In the genomic region with DNA sequence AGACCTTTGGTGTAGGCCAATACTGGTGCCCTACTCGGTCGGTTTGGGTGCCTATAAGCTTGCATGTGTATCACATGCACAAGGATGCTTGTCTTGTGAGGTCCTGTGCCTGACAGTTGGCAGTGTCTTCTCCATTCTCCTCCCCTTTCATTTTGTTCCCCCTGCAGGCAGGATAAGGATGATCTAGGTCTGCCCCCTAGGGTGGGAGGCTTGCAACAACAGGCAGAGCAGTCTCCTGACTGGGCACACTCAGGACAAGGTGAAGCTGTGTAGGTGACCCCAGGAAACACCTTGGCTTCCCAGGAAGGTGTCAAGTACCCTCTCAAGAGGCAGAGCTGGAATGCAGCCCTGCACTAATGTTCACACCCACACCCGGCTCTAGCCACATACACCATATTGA, we compare ENCODE assay signal across 8 mouse cellular contexts. TPM values are rescaled to one million over a fixed set of nuclear protein-coding genes. Genes with fewer than 3 reads are reported as not detected.
DNase-seq lines count a peak whose midpoint lies in the region; ATAC-seq and TF ChIP-seq lines count a peak whose summit lies in the region.

No protein-coding gene starts in this region.

- ATAC-seq in embryonic facial prominence, embryonic 14.5 days (ENCODE audit: low read depth): 0 out of 2 replicates have a peak, but pooled peaks have one; percentile 23
- peak; percentile 27; the same call in 1 of the 2 replicates for ATAC-seq in heart, embryonic 14.5 days (ENCODE audit: insufficient number of reproducible peaks, insufficient read depth, low FRiP score, low read depth)
- peak; percentile 84 for ATAC-seq in lung, embryonic 16.5 days (ENCODE audit: low read depth)

- H3K4me3 ChIP-seq in ES-E14 (ENCODE audit: insufficient read depth in 1 of 2, low read depth in 1 of 2, low read length in 2 of 2, poor library complexity in 1 of 2, severe bottlenecking in 1 of 2): no peak overlapping the region
- H3K4me3 ChIP-seq in embryonic facial prominence, embryonic 14.5 days (ENCODE audit: low read depth, low read length): no peak overlapping the region
- H3K4me3 ChIP-seq in heart, embryonic 14.5 days (ENCODE audit: control insufficient read depth in 1 of 2, insufficient read depth in 1 of 2, low read depth in 1 of 2, low read length in 2 of 2): no peak overlapping the region
- no peak overlapping the region for H3K4me3 ChIP-seq in lung, embryonic 16.5 days (ENCODE audit: low read length)

- in situ Hi-C loops in ES-E14 (cut with MboI; ENCODE audit: low sequenced_read_pairs in 2 of 2, unreplicated experiment in 2 of 2): no loop called here

- no peaks in the 10 kb centered on the region for H3K9me3 ChIP-seq in ES-E14 (ENCODE audit: control insufficient read depth, insufficient read depth, low read depth, low read length)
- no peaks in the 10 kb centered on the region for H3K9me3 ChIP-seq in embryonic facial prominence, embryonic 14.5 days (ENCODE audit: control insufficient read depth, low read length)
- H3K9me3 ChIP-seq in heart, embryonic 14.5 days (ENCODE audit: control insufficient read depth, low read length): no peaks in the 10 kb centered on the region
- no peaks in the 10 kb centered on the region for H3K9me3 ChIP-seq in lung, embryonic 16.5 days (ENCODE audit: control insufficient read depth, low read length)

- no peak overlapping the region for H3K9ac ChIP-seq in ES-E14 (ENCODE audit: insufficient read depth, low read depth, low read length, poor library complexity, severe bottlenecking)
- no peak overlapping the region for H3K9ac ChIP-seq in embryonic facial prominence, embryonic 14.5 days (ENCODE audit: low read depth, low read length)
- no peak overlapping the region for H3K9ac ChIP-seq in heart, embryonic 14.5 days (ENCODE audit: low read length)
- H3K9ac ChIP-seq in lung, embryonic 16.5 days (ENCODE audit: low read length): no peak overlapping the region

- H3K27ac ChIP-seq in ES-E14 (ENCODE audit: insufficient read depth, low read depth, low read length, poor library complexity, severe bottlenecking): no peak overlapping the region
- no peak overlapping the region for H3K27ac ChIP-seq in embryonic facial prominence, embryonic 14.5 days (replicated peaks; ENCODE audit: low read depth, low read length)
- H3K27ac ChIP-seq in heart, embryonic 14.5 days (replicated peaks in 1 of 2; ENCODE audit: control insufficient read depth in 1 of 2, insufficient read depth in 1 of 2, low read depth in 2 of 2, low read length in 2 of 2): no peak overlapping the region
- no peak overlapping the region for H3K27ac ChIP-seq in lung, embryonic 16.5 days (ENCODE audit: low read length)

- 59% methylated on average over 3 of the region's 3 CpGs for WGBS in embryonic facial prominence, embryonic 14.5 days
- 53% methylated on average over 3 of the region's 3 CpGs for WGBS in heart, embryonic 14.5 days
- 44% methylated on average over 3 of the region's 3 CpGs for WGBS in lung, embryonic 16.5 days

- peak; percentile 47 for DNase-seq in ES-E14 (ENCODE audit: low read depth, low spot score)
- DNase-seq in adrenal gland, postnatal 25 days: peak; percentile 74
- peak; percentile 20 for DNase-seq in embryonic facial prominence, embryonic 14.5 days (ENCODE audit: low spot score)
- DNase-seq in kidney, postnatal 36 days: peak; percentile 58 to 83
- DNase-seq in retina, postnatal 1 day: peak; percentile 70
- DNase-seq in thymus, postnatal 4 days: peak; percentile 73

- no peak overlapping the region for H3K4me2 ChIP-seq in embryonic facial prominence, embryonic 14.5 days (ENCODE audit: low read depth, low read length)
- H3K4me2 ChIP-seq in heart, embryonic 14.5 days (ENCODE audit: low read length): no peak overlapping the region
- no peak overlapping the region for H3K4me2 ChIP-seq in lung, embryonic 16.5 days (ENCODE audit: low read depth, low read length)

- peaks cover 11% of the 10 kb centered on the region; the same call in 1 of the 2 replicates for H3K36me3 ChIP-seq in ES-E14 (ENCODE audit: control insufficient read depth, insufficient read depth, low read length, poor library complexity, severe bottlenecking)
- peaks cover 18% of the 10 kb centered on the region for H3K36me3 ChIP-seq in embryonic facial prominence, embryonic 14.5 days (ENCODE audit: control insufficient read depth, insufficient read depth, low read length)
- H3K36me3 ChIP-seq in heart, embryonic 14.5 days (ENCODE audit: control insufficient read depth, insufficient read depth, low read length): peaks cover 14% of the 10 kb centered on the region
- H3K36me3 ChIP-seq in lung, embryonic 16.5 days (ENCODE audit: control insufficient read depth, insufficient read depth, low read length): peaks cover 9% of the 10 kb centered on the region; the same call in 1 of the 2 replicates

- H3K4me1 ChIP-seq in ES-E14 (ENCODE audit: control insufficient read depth in 2 of 2, insufficient read depth in 2 of 2, low read length in 2 of 2, poor library complexity in 1 of 2): peaks cover 0 to 10% of the 10 kb centered on the region in 2 experiments; a peak in 1 of 4 replicates
- H3K4me1 ChIP-seq in embryonic facial prominence, embryonic 14.5 days (ENCODE audit: control insufficient read depth, insufficient read depth, low read length): no peaks in the 10 kb centered on the region
- H3K4me1 ChIP-seq in heart, embryonic 14.5 days (ENCODE audit: control insufficient read depth in 2 of 2, insufficient read depth in 2 of 2, low read length in 2 of 2): peaks cover 11 to 13% of the 10 kb centered on the region in 2 experiments
- peaks cover 6% of the 10 kb centered on the region for H3K4me1 ChIP-seq in lung, embryonic 16.5 days (replicated peaks; ENCODE audit: control insufficient read depth, insufficient read depth, low read length)

- H3K27me3 ChIP-seq in embryonic facial prominence, embryonic 14.5 days (replicated peaks; ENCODE audit: control insufficient read depth, insufficient read depth, low read length): no peaks in the 10 kb centered on the region
- no peaks in the 10 kb centered on the region for H3K27me3 ChIP-seq in heart, embryonic 14.5 days (ENCODE audit: control insufficient read depth, insufficient read depth, low read length)
- no peaks in the 10 kb centered on the region for H3K27me3 ChIP-seq in lung, embryonic 16.5 days (ENCODE audit: control insufficient read depth, insufficient read depth, low read depth, low read length)

TF ChIP-seq in ES-E14, 5 proteins besides CTCF, POLR2A, EP300 and RAD21:
- TF ChIP-seq ZC3H11A (IDR thresholded peaks at IDR 0.05; ENCODE audit: borderline replicate concordance, low read depth, low read length) (no peak), MAFK (IDR thresholded peaks at IDR 0.05; ENCODE audit: insufficient read depth, low read depth, low read length) (no peak), ZNF384 (IDR thresholded peaks at IDR 0.05; ENCODE audit: low read depth, low read length) (no peak), CHD2 (IDR thresholded peaks at IDR 0.05; ENCODE audit: low read depth, low read length) (no peak), HCFC1 (IDR thresholded peaks at IDR 0.05; ENCODE audit: borderline replicate concordance, insufficient read depth, low read length) (no peak)

RNA-seq across cellular contexts. Expression of gene Atg4b, which starts 24.3 kb away (rescaled TPM):
- total RNA-seq in ES-E14 (2012; rRNA removed): 30.8 and 32.7 TPM in 2 replicates
- total RNA-seq in adrenal gland, postnatal 25 days (2021): 63.3 and 88.0 TPM in 2 replicates
- 81.7 and 84.8 TPM in 2 replicates for polyA plus RNA-seq in embryonic facial prominence, embryonic 14.5 days (2014; fragmentation: Nextera tagmentation; extraction: Ambion mirVana)
- 63.1 and 63.5 TPM in 2 replicates for polyA plus RNA-seq in heart, embryonic 14.5 days (2014; fragmentation: Nextera tagmentation; extraction: Ambion mirVana)
- polyA plus RNA-seq in lung, embryonic 16.5 days (2015; fragmentation: Nextera tagmentation; extraction: Ambion mirVana): 72.1 and 80.3 TPM in 2 replicates

RNA-seq across cellular contexts. Expression of gene Thap4, which starts 27.7 kb away (rescaled TPM):
- 46.2 and 53.9 TPM in 2 replicates for total RNA-seq in ES-E14 (2012; rRNA removed)
- total RNA-seq in adrenal gland, postnatal 25 days (2021): 58.4 and 59.2 TPM in 2 replicates
- 44.9 and 45.8 TPM in 2 replicates for polyA plus RNA-seq in embryonic facial prominence, embryonic 14.5 days (2014; fragmentation: Nextera tagmentation; extraction: Ambion mirVana)
- 52.8 and 59.4 TPM in 2 replicates for polyA plus RNA-seq in heart, embryonic 14.5 days (2014; fragmentation: Nextera tagmentation; extraction: Ambion mirVana)
- 47.2 and 49.7 TPM in 2 replicates for polyA plus RNA-seq in lung, embryonic 16.5 days (2015; fragmentation: Nextera tagmentation; extraction: Ambion mirVana)

RNA-seq across cellular contexts. Expression of gene Bok, which starts 41.5 kb away (rescaled TPM):
- 21.1 and 26.9 TPM in 2 replicates for total RNA-seq in ES-E14 (2012; rRNA removed)
- 10.9 and 12.6 TPM in 2 replicates for total RNA-seq in adrenal gland, postnatal 25 days (2021)
- polyA plus RNA-seq in embryonic facial prominence, embryonic 14.5 days (2014; fragmentation: Nextera tagmentation; extraction: Ambion mirVana): 38.7 and 42.8 TPM in 2 replicates
- 33.8 and 37.0 TPM in 2 replicates for polyA plus RNA-seq in heart, embryonic 14.5 days (2014; fragmentation: Nextera tagmentation; extraction: Ambion mirVana)
- polyA plus RNA-seq in lung, embryonic 16.5 days (2015; fragmentation: Nextera tagmentation; extraction: Ambion mirVana): 65.9 and 68.1 TPM in 2 replicates

Comparison
In these comparisons a context has a peak if more than half of its experiments do, and no peak if none do; other contexts are left out.
1. DNase-seq: peak in every context shown above with its lines; median percentile 74 in adrenal gland, postnatal 25 days; 73 in thymus, postnatal 4 days; 70 in kidney, postnatal 36 days; 70 in retina, postnatal 1 day; 47 in ES-E14; 20 in embryonic facial prominence, embryonic 14.5 days.
2. ATAC-seq: peak in every context shown above with its lines; median percentile 84 in lung, embryonic 16.5 days; 27 in heart, embryonic 14.5 days; 23 in embryonic facial prominence, embryonic 14.5 days.